ENCODE assay signal across 11 mouse cellular contexts in the genomic region with DNA sequence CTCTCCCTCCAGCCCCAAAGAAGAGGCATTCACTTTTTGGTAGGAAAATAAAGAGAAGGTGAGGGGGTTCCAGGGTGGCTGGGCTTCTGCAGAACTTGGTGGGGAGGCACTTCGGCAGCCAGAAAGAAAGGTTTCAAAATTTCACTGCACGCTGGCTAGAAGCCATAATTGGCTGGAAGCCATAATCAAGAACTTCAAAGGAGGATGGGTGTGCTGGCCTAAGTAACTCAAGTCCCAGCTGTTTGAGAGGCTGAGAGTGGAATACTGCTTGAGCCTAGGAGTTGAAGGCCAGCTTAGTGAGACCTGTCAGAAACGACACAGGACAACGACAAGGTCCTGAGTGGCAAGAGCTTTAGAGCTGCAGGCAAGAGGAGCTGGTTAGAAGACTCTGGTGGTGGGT.
DNase-seq lines count a peak whose midpoint lies in the region; ATAC-seq and TF ChIP-seq lines count a peak whose summit lies in the region.
"Had no signal": no experiment of that assay in that cellular context is flagged by ENCODE, and none has a peak within 500 bp of the region (broad histone marks: within the 10 kb centered on the region; RNA-seq: fewer than 3 reads in every experiment).

No protein-coding gene starts in this region.

- no peaks in the 10 kb centered on the region for H3K36me3 ChIP-seq in lung, embryonic 15.5 days
- H3K36me3 ChIP-seq in intestine, postnatal 0 days (ENCODE audit: control insufficient read depth, insufficient read depth) = no peaks in the 10 kb centered on the region
- no peaks in the 10 kb centered on the region for H3K36me3 ChIP-seq in liver, embryonic 11.5 days (ENCODE audit: control insufficient read depth, insufficient read depth, low read length)
- H3K36me3 ChIP-seq: embryonic facial prominence, embryonic 15.5 days; midbrain, embryonic 12.5 days had no signal

- H3K9ac ChIP-seq in lung, embryonic 15.5 days = no peak overlapping the region
- H3K9ac ChIP-seq in intestine, postnatal 0 days (ENCODE audit: low read depth, low read length) = no peak overlapping the region
- no peak overlapping the region for H3K9ac ChIP-seq in liver, embryonic 11.5 days (ENCODE audit: low read depth, low read length)
- H3K9ac ChIP-seq: embryonic facial prominence, embryonic 15.5 days; midbrain, embryonic 12.5 days had no signal

- no peaks in the 10 kb centered on the region for H3K9me3 ChIP-seq in lung, embryonic 15.5 days
- H3K9me3 ChIP-seq in intestine, postnatal 0 days (ENCODE audit: control insufficient read depth) = no peaks in the 10 kb centered on the region
- no peaks in the 10 kb centered on the region for H3K9me3 ChIP-seq in liver, embryonic 11.5 days (ENCODE audit: control insufficient read depth, low read length)
- H3K9me3 ChIP-seq: embryonic facial prominence, embryonic 15.5 days; midbrain, embryonic 12.5 days had no signal

- peak; percentile 58 for ATAC-seq in lung, embryonic 15.5 days (ENCODE audit: borderline replicate concordance, extremely low read depth, low FRiP score, low TSS enrichment)
- no peak for ATAC-seq in intestine, postnatal 0 days
- no peak for ATAC-seq in liver, embryonic 11.5 days (replicated peaks; ENCODE audit: low FRiP score)

- H3K4me1 ChIP-seq in lung, embryonic 15.5 days = peaks cover 42% of the 10 kb centered on the region
- H3K4me1 ChIP-seq in intestine, postnatal 0 days (replicated peaks; ENCODE audit: control insufficient read depth, insufficient read depth, low read length) = no peaks in the 10 kb centered on the region
- no peaks in the 10 kb centered on the region for H3K4me1 ChIP-seq in liver, embryonic 11.5 days (replicated peaks; ENCODE audit: control insufficient read depth, insufficient read depth, low read length)

- H3K27ac ChIP-seq in lung, embryonic 15.5 days = peak overlapping the region; percentile 29
- H3K27ac ChIP-seq in intestine, postnatal 0 days (ENCODE audit: low read depth, low read length) = no peak overlapping the region
- no peak overlapping the region for H3K27ac ChIP-seq in liver, embryonic 11.5 days (ENCODE audit: low read depth, low read length)
- H3K27ac ChIP-seq: heart, adult 2 months; midbrain, embryonic 12.5 days had no signal

- intact Hi-C loops in heart, postnatal 36 days (cut with DNase I) = loop anchor here (5.0 kb wide), 1 partner anchor 35 kb away; no protein-coding TSS in a partner anchor

- DNase-seq in kidney, adult 18-20 months = peak; percentile 13
- no peak for DNase-seq in kidney, postnatal 4 days
- DNase-seq in adrenal gland, postnatal 14 days = peak; percentile 64
- DNase-seq in heart, postnatal 36 days = peak; percentile 8 to 18
- DNase-seq in layer of hippocampus, postnatal 10 days (ENCODE audit: low spot score in 2 of 2) = no peak
- no peak for DNase-seq in liver, embryonic 11.5 days (ENCODE audit: low spot score)

- no peak overlapping the region for H3K4me3 ChIP-seq in lung, embryonic 15.5 days
- no peak overlapping the region for H3K4me3 ChIP-seq in intestine, postnatal 0 days (ENCODE audit: low read depth, low read length)
- H3K4me3 ChIP-seq in liver, embryonic 11.5 days (ENCODE audit: low read depth, low read length) = no peak overlapping the region
- H3K4me3 ChIP-seq: embryonic facial prominence, embryonic 15.5 days; heart, adult 2 months; midbrain, embryonic 12.5 days had no signal

- H3K27me3 ChIP-seq in lung, embryonic 15.5 days = no peaks in the 10 kb centered on the region
- H3K27me3 ChIP-seq in intestine, postnatal 0 days (replicated peaks; ENCODE audit: control insufficient read depth, insufficient read depth, low read length) = no peaks in the 10 kb centered on the region
- H3K27me3 ChIP-seq in liver, embryonic 11.5 days (replicated peaks; ENCODE audit: control insufficient read depth, insufficient read depth, low read length) = no peaks in the 10 kb centered on the region
- H3K27me3 ChIP-seq: embryonic facial prominence, embryonic 15.5 days had no signal

- peak overlapping the region; percentile 18; the same call in 1 of the 2 replicates for H3K4me2 ChIP-seq in lung, embryonic 15.5 days
- H3K4me2 ChIP-seq in intestine, postnatal 0 days (replicated peaks; ENCODE audit: low read depth) = no peak overlapping the region
- no peak overlapping the region for H3K4me2 ChIP-seq in liver, embryonic 11.5 days
- H3K4me2 ChIP-seq: embryonic facial prominence, embryonic 15.5 days; midbrain, embryonic 12.5 days had no signal

- no peak for TF ChIP-seq CTCF in intestine, postnatal 0 days (IDR thresholded peaks at IDR 0.05; ENCODE audit: low read depth)

- WGBS in lung, embryonic 15.5 days = 14% methylated on average over 4 of the region's 4 CpGs
- 63% methylated on average over 4 of the region's 4 CpGs for WGBS in intestine, postnatal 0 days
- WGBS in liver, embryonic 11.5 days = 72% methylated on average over 4 of the region's 4 CpGs

Comparison
In these comparisons a context has a peak if more than half of its experiments do, and no peak if none do; other contexts are left out.
1. DNase-seq: peak in kidney, adult 18-20 months (single experiment), adrenal gland, postnatal 14 days (single experiment) and heart, postnatal 36 days (2 of 2); none in kidney, postnatal 4 days (0 of 2), layer of hippocampus, postnatal 10 days (0 of 2) and liver, embryonic 11.5 days (single experiment).